Mouse (Mus musculus) T-helper 2 cell (primary cell): ENCODE data around the gene Cdc42ep5.

Source experiments
- in situ Hi-C: fragments of 300-600 bp; cut with MboI, MseI; formaldehyde crosslinking; loops from one replicate; pipeline ENCODE4 v1.15.1; 2025; ENCODE audit warnings: high pct_unique_total_duplicates

Gene Cdc42ep5

GRCm38 (mm10) chr7:4146241-4147180 lies 18.1 kb downstream of the Cdc42ep5 start:
- in situ Hi-C loops, result loop anchor here (25.0 kb wide), 2 partner anchors 434 to 916 kb away; partner anchors contain the start of genes Pirb, Rps9, U2af2 and Zfp580

- in situ Hi-C loops, result loop anchor here (25.0 kb wide), 2 partner anchors 433 to 917 kb away; partner anchors contain the start of genes Pirb, Rps9, U2af2 and Zfp580
Measured at GRCm38 (mm10) chr7:4145552-4146190, 19.0 kb downstream of the Cdc42ep5 start.

- in situ Hi-C loops, result loop anchor here (5.0 to 25.0 kb wide), 3 partner anchors 372 to 917 kb away; partner anchors contain the start of genes Pirb, Rps9, Tnnt1 and U2af2
Measured at GRCm38 (mm10) chr7:4144766-4145551, 19.7 kb downstream of the Cdc42ep5 start.

- in situ Hi-C loops, result loop anchor here (5.0 to 25.0 kb wide), 3 partner anchors 373 to 918 kb away; partner anchors contain the start of genes Pirb, Rps9, Tnnt1 and U2af2
Measured at GRCm38 (mm10) chr7:4144046-4144445, 20.6 kb downstream of the Cdc42ep5 start.

- in situ Hi-C loops, result loop anchor here (5.0 to 25.0 kb wide), 3 partner anchors 374 to 919 kb away; partner anchors contain the start of genes Pirb, Rps9, Tnnt1 and U2af2
Measured at GRCm38 (mm10) chr7:4143506-4143905, 21.2 kb downstream of the Cdc42ep5 start.

GRCm38 (mm10) chr7:4142796-4143445 lies 21.7 kb downstream of the Cdc42ep5 start:
- in situ Hi-C loops, result loop anchor here (5.0 to 25.0 kb wide), 3 partner anchors 374 to 919 kb away; partner anchors contain the start of genes Pirb, Rps9, Tnnt1 and U2af2

GRCm38 (mm10) chr7:4141648-4142325 lies 22.9 kb downstream of the Cdc42ep5 start:
- in situ Hi-C loops, result loop anchor here (5.0 to 25.0 kb wide), 3 partner anchors 376 to 921 kb away; partner anchors contain the start of genes Pirb, Rps9, Tnnt1 and U2af2

- in situ Hi-C loops, result loop anchor here (25.0 kb wide), 2 partner anchors 427 to 923 kb away; partner anchors contain the start of genes Pirb, Rps9, U2af2 and Zfp580
Measured at GRCm38 (mm10) chr7:4139391-4139790, 25.3 kb downstream of the Cdc42ep5 start.

GRCm38 (mm10) chr7:4138671-4139070 lies 26.0 kb downstream of the Cdc42ep5 start:
- in situ Hi-C loops, result loop anchor here (25.0 kb wide), 2 partner anchors 426 to 924 kb away; partner anchors contain the start of genes Pirb, Rps9, U2af2 and Zfp580

GRCm38 (mm10) chr7:4138181-4138580 lies 26.5 kb downstream of the Cdc42ep5 start:
- in situ Hi-C loops, result loop anchor here (25.0 kb wide), 2 partner anchors 426 to 924 kb away; partner anchors contain the start of genes Pirb, Rps9, U2af2 and Zfp580

- in situ Hi-C loops, result loop anchor here (25.0 kb wide), 2 partner anchors 425 to 925 kb away; partner anchors contain the start of genes Pirb, Rps9, U2af2 and Zfp580
Measured at GRCm38 (mm10) chr7:4137746-4138145, 26.9 kb downstream of the Cdc42ep5 start.

- in situ Hi-C loops, result loop anchor here (25.0 kb wide), 2 partner anchors 425 to 925 kb away; partner anchors contain the start of genes Pirb, Rps9, U2af2 and Zfp580
Measured at GRCm38 (mm10) chr7:4136771-4137531, 27.7 kb downstream of the Cdc42ep5 start, which contains the start of gene Leng8. Leng8 (plus strand) TSS chr7:4137039.

- in situ Hi-C loops, result loop anchor here (25.0 kb wide), 2 partner anchors 424 to 926 kb away; partner anchors contain the start of genes Pirb, Rps9, U2af2 and Zfp580
Measured at GRCm38 (mm10) chr7:4136404-4136770, 28.3 kb downstream of the Cdc42ep5 start.

- in situ Hi-C loops, result loop anchor here (25.0 kb wide), 2 partner anchors 423 to 927 kb away; partner anchors contain the start of genes Pirb, Rps9, U2af2 and Zfp580
Measured at GRCm38 (mm10) chr7:4134911-4135310, 29.7 kb downstream of the Cdc42ep5 start.

- in situ Hi-C loops, result loop anchor here (25.0 kb wide), 2 partner anchors 421 to 929 kb away; partner anchors contain the start of genes Pirb, Rps9, U2af2 and Zfp580
Measured at GRCm38 (mm10) chr7:4132998-4133397, 31.7 kb downstream of the Cdc42ep5 start.

GRCm38 (mm10) chr7:4132581-4132980 lies 32.1 kb downstream of the Cdc42ep5 start:
- in situ Hi-C loops, result loop anchor here (25.0 kb wide), 2 partner anchors 420 to 930 kb away; partner anchors contain the start of genes Pirb, Rps9, U2af2 and Zfp580

GRCm38 (mm10) chr7:4131964-4132363 lies 32.7 kb downstream of the Cdc42ep5 start:
- in situ Hi-C loops, result loop anchor here (25.0 kb wide), 2 partner anchors 420 to 930 kb away; partner anchors contain the start of genes Pirb, Rps9, U2af2 and Zfp580
